Mouse (Mus musculus): ENCODE data around the gene Tmem131. TPM values are rescaled to one million over a fixed set of nuclear protein-coding genes. Genes with fewer than 3 reads are reported as not detected.

Gene Tmem131
- total RNA-seq, 4 experiments from 2014 or later = 52.5 to 65.2 (median 58.2) TPM

- no peak for DNase-seq (ENCODE audit: low spot score in 2 of 2)
Measured at GRCm38 (mm10) chr1:36887172-36887571, 56.3 kb downstream of the Tmem131 start.

GRCm38 (mm10) chr1:36886489-36886888 is 57.0 kb downstream of the Tmem131 start:
- DNase-seq (ENCODE audit: low spot score in 2 of 2) = no peak

- DNase-seq (ENCODE audit: low spot score in 2 of 2) = no peak
Measured at GRCm38 (mm10) chr1:36884536-36884935, 58.9 kb downstream of the Tmem131 start.

- no peak for DNase-seq (ENCODE audit: low spot score in 2 of 2)
Measured at GRCm38 (mm10) chr1:36883805-36884204, 59.7 kb downstream of the Tmem131 start.

DNA sequence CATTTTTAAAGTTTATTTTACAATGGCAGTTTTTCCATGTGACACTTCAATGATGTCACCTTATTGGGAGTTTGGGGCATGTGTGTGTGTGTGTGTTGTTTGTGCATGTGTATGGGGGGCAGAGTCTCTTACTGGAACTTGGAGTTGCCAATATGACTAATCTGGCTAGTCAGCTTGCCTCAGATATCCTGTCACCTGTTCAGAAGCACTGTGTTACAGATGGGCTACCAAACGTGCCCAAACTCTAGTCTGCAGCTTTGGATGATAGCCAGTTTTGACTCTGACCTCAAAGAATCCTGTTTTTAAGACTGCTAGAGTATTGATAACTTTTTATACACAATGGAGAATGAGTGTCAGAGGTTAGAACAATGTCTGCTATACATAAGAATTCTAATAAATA is 64.3 kb downstream of the Tmem131 start:
- DNase-seq (ENCODE audit: low spot score in 2 of 2) = no peak

DNA sequence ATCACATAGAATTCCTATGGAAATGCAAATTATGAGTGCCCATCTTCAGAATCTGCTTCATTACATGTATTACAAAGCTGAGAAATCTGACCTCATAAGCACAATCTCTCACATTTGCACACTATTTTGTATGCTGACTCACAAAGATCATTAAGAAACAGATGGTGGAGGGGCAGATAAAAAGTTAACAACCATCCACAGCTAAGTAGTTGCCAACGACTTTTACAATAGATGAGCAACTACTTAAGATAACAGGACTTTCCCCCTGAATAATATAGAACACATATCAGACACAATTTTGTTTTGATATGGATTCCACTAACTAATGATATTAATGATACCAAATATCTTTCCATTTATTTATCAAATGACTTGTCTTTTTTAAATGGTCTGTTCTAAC is 66.3 kb downstream of the Tmem131 start:
- DNase-seq (ENCODE audit: low spot score in 2 of 2) = no peak

- no peak for DNase-seq (ENCODE audit: low spot score in 2 of 2)
Measured at GRCm38 (mm10) chr1:36874874-36875561, 68.4 kb downstream of the Tmem131 start.

GRCm38 (mm10) chr1:36871238-36871637 is 72.2 kb downstream of the Tmem131 start:
- DNase-seq (ENCODE audit: low spot score in 2 of 2) = no peak

- DNase-seq (ENCODE audit: low spot score in 2 of 2) = no peak
Measured at GRCm38 (mm10) chr1:36870518-36870917, 72.9 kb downstream of the Tmem131 start.

GRCm38 (mm10) chr1:36864757-36865156 is 78.7 kb downstream of the Tmem131 start:
- DNase-seq (ENCODE audit: low spot score in 2 of 2) = peak; percentile 33 to 43

- DNase-seq (ENCODE audit: low spot score in 2 of 2) = no peak
Measured at GRCm38 (mm10) chr1:36861775-36862174, 81.7 kb downstream of the Tmem131 start.

DNA sequence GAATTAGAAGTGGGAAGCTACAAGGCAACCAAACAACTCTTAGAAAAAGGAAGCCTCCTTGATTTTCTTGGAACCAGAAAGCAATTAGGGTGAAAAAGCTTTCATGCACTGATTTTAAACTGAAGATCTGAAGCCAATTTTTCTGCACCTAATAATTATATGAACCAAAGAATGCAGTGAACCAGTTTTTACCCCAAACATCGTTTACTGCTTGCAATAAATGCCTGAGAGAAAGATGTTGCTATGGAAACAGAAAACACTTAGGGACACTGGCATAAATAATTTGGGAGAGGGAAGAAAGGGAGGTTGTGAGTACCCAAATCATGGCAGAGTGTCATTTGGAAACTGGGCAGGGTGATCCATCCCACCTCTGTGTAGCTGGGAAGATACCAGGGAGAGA is 82.6 kb downstream of the Tmem131 start:
- no peak for DNase-seq (ENCODE audit: low spot score in 2 of 2)

- no peak for DNase-seq (ENCODE audit: low spot score in 2 of 2)
Measured at GRCm38 (mm10) chr1:36860431-36860849, 83.0 kb downstream of the Tmem131 start.

DNA sequence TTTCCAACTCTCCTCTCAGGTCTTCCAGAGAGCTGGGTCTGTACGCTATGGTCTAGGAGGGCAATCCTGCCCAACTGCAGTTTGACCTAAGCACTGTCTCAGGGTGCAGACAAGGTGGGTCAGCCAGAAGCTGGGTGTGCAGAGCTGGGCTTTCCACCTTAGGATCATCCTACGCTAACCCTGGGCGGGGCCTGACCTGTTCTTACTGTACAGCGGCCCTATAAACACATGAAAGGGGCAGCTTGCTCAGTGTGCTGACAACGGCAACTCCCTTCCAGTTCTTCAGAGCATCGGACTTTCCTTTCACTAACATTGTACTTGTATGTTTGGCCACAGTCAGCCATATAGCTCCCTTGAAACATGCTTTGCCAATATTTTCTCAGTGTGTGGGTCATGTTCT is 86.4 kb downstream of the Tmem131 start:
- no peak for DNase-seq (ENCODE audit: low spot score in 2 of 2)

DNA sequence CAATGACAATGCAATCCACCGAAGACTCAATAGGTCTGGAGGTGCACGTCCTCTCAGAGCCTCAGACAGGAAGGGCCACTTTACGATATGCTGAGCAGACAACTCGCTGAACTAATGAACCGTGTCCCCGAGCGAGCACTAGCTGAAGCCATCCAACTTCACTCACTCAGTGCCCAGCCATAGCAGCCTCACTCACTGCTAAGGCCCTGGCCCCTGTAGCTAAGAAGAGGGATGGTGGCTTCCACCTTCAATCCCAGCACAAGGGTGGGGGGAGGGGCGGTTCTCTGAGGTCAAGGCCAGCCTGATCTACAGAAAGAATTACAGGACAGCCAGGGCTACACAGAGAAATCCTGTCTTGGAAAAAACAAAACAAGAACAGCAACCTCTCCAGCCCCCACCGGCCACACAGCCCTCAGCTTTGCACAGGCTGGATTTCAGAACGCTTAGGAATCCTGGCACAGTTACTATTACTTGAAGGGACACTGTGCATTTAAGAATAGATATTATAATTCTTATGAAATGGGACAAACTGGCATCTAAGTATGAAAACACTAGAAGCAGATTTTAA is 89.2 kb downstream of the Tmem131 start:
- no peak for DNase-seq (ENCODE audit: low spot score in 2 of 2)

DNA sequence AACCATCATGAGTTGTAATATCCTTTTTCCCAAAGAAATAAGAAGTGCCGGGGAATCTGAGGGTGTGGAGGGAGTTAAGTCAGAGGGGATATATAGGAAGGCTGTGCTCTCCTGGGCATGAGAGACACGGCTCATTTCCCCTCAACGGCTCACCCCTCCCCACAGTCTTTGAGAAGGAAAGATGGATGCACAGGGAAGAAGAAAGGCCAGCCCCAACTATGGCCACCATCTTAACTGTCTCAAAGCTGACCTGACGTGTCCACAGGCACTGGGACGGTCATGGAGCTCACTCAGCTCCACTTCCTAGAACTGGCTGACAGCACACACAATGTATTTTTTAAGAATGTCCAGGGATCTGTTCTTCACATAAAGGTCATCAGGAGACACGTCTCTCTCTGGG is 91.4 kb downstream of the Tmem131 start:
- no peak for DNase-seq (ENCODE audit: low spot score in 2 of 2)

- DNase-seq (ENCODE audit: low spot score in 2 of 2) = no peak
Measured at GRCm38 (mm10) chr1:36851392-36851791, 92.1 kb downstream of the Tmem131 start.

DNA sequence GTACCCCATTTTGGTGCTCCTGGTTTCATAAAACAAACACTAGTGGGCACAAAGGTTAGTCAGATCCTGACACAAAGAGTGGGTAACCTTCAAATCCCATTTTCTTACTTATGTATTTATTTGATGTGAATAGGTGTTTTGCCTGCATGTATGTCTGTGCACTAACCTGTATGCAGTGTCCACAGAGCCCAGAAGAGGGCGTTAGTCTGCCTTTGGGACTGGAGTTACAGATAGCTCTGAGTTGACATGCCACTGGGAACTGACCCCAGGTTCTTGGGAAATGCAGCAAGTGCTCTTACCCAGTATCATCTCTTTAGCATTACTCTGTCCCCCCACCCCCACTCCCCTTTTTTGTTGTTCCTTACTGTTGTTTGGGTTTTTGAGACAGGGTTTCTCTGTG is 95.4 kb downstream of the Tmem131 start:
- no peak for DNase-seq (ENCODE audit: low spot score in 2 of 2)

- no peak for DNase-seq (ENCODE audit: low spot score in 2 of 2)
Measured at GRCm38 (mm10) chr1:36847276-36847675, 96.2 kb downstream of the Tmem131 start.

DNA sequence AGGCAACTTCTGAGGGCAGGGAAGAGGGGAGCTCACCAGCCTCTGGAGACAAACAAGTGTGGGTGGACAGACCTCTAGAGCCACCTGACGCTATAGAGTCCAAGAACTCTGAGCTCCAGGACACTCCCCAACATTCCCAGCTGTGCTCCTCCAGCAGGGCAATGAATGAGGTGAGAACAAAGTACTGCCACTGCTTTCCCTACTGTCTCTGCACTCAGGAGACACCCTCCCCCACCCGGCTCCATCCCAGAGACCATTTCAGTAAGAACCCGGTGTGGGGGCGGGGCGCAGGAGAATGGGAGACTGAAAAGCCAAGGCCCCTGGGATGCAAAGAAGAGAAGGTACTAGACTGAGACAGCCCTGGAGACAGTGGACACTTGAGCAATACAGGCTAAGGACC is 98.4 kb downstream of the Tmem131 start:
- no peak for DNase-seq (ENCODE audit: low spot score in 2 of 2)

DNA sequence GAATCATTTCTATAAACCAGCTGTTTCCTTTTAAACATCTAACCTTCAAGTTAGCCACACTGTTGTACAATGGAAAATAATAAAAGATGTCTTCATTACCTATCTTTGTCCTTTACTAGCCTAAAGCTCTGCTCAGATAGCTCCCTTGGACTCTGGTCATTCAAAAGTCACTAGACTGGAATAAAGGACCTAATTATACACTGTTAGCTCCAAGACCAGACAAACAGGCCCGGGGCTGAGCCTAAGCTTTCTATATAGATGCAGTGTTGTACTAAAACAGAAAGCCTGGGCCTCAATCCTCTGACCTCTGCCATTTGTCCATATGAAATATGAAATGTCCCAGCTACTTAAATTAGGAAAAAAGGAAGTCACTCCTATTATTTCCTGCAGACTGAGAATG is 101.7 kb downstream of the Tmem131 start:
- no peak for DNase-seq (ENCODE audit: low spot score in 2 of 2)

DNA sequence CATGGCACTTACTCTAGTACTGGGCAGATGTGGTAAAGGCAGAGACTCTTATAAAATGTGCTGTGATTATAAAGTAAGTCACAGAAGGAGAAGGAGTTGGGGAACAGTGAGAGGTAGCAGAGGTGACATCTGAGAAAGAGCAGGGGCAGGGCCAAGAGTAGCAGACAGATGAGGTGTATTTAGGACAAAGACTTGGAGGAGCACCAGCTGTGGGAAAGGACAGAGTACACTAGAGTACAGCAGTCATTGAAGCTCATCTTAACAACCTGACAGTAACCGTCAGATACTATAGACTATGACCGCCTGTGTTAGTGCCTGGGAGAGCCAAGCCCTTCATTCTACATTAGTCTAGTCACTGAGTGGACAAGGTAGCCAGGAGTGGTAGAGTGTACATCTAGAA is 102.5 kb downstream of the Tmem131 start:
- no peak for DNase-seq (ENCODE audit: low spot score in 2 of 2)

DNA sequence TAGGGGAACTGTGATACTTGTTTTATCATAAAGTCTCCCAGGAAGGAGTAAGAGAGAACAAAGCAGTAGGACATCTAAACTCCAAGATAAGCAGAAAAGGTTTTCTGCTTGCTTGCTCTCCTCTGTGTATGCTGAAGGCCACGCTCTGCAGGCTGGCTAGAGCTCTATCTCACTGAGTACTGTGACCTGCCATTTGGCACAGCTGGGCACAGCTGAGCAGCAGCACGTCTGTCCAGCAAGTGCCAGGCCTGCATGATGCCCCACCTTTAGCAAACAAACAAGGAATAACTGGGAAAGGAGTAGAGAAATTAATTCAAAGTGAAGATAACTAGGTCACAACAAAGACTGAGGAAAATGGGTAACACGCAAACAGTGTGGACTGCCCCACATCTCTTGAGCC is 103.6 kb downstream of the Tmem131 start:
- no peak for DNase-seq (ENCODE audit: low spot score in 2 of 2)

Measured in layer of hippocampus, adult 8-10 months (tissue).